Mouse (Mus musculus) gastrocnemius, postnatal 4 days (tissue): ENCODE results near the gene Pip5kl1. TPM values are rescaled to one million over a fixed set of nuclear protein-coding genes. Genes with fewer than 3 reads are reported as not detected.

Experiments
- DNase-seq, 2 experiments: peaks; one replicate each; pipeline ENCODE4 v3.0.0; 2021 to 2022; ENCODE audit warnings: low spot score in 2 of 2, mixed read lengths in 2 of 2
- total RNA-seq, 2 experiments: library from RNA; stranded (reverse); gene quantifications; 2 replicates each; pipeline ENCODE4 v1.2.3; 2021

The Pip5kl1 gene
- total RNA-seq, 2 experiments from 2014 or later, result not detected

DNA sequence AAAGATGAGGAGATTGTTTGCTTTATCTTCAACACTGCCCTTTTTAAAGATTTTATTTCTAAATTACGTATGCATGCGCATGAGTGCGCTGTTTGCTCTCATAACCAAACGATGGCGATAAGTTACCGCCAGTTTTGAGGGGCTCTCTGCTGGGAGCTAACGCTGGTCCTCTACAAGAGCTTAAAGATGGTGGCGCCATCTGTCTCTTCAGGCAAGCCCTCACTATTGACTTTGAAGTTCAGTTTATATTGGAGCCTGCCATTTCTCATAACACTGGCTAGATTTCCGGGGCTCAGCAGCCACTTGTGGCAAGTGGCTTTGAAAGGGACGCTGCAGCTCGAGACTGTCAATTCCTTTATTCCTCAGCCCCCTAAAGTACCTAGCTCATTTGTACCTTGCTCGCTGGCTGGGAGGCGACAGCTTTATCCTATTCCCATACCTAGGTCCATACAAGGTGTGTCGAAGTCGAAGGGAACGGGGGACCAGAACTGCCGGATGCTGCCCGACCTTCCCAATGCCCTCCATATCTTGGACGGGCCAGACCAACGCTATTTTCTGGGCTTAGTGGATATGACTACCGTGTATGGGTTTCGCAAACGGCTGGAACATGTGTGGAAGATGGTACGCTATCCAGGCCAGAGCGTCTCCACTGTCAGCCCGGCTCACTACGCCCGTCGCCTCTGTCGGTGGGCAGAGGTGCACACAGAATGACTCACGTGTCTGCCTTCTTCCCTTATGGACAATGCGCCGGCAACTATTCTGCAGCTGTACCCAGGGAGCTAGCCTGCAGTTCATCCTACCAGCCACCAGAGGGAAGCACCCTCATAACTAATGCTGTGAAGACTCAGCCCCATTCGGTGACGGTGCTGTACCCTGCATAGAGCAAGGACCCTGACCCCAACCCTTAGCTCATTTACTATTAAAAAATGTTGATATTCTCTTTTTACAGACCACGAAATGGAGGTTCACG, 8.5 kb downstream of the Pip5kl1 start:
- peak; percentile 62 to 76 for DNase-seq

- no peak for DNase-seq
Observed at GRCm38 (mm10) chr2:32585149-32585714, 10.6 kb downstream of the Pip5kl1 start.

DNA sequence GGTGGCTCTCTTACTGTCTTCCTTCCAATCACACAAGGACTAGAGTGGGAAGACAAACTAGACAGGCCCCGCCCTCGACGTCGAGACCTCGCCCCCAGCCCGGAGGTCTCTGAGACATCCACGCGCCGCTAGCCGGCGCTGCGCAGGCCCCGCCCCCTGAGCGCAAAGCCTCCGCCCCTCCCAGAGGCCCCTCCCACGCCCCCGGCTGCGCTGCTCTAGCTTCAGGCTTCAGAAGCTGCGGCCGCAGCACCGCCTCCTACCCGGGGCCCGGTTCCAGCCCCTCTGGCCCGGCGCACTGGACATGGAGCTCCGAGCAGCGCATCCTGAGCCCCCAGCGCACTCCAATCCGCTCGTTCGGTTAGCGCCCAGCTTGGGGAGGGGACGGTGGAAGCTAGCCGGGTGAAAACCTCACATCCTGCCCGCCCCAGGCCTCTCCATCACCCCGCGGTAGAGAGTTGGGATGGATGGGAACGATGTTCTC, 12.3 kb downstream of the Pip5kl1 start, which contains the start of gene St6galnac4:
Gene St6galnac4 (plus strand): TSS at position 225 of the 481 bp plus-strand sequence.
- DNase-seq, result peak; percentile 93 to 94

DNA sequence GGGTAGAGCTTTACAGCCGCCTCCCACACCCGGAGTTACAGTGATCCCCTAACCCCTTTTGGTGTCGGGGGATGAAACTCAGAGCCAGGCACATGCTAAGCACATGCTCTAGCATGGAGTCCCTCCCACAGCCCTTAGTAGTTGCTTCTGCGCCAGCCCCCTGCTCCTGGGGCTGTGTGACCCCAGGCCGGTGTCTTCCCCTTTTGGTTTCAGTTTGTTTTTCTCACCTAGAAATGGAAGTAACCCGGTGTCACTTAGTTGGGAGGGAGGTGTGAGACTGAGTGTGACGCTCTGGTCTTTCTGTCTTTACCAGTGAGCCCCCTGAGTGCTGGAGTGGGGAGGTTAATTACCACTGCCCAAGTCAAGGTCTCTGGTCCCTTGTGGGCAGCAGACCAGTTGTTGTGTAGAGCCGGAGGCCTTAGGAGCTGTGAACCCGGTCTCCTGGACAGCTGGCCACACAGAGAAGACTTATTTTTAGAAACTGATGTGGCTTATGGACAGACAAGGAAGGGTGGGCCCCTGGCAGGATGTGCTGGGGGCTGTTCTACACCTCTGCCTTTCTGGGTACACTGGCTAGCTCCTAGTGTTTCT, 13.2 kb downstream of the Pip5kl1 start:
- DNase-seq, result peak in 1 of 2 experiments; percentile 30

DNA sequence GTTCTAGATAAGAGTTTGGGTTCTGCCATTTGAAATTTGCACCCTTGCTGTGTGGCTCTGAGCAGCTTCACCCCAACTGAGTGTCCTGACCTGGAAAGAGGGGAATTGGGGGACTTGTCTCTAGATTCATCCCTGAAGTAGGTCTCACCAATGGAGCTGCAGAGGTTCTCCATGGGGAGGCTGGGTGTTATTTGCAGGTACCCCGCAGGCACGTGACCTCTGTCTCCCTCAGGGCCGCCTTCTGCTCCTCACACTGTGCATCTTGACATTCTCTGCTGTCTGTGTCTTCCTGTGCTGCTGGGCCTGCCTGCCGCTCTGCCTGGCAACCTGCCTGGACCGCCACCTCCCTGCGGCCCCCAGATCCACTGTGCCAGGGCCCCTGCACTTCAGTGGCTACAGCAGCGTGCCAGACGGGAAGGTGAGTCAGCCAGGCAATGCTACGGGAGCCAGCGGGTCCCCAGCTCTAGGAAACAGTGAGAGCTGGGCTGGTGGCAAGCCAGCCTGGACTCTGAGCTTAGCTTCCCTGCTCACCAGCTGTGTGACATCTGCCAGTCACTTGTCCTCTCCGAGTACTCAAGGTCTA, 14.7 kb downstream of the Pip5kl1 start:
- peak in 1 of 2 experiments; percentile 32 for DNase-seq

DNA sequence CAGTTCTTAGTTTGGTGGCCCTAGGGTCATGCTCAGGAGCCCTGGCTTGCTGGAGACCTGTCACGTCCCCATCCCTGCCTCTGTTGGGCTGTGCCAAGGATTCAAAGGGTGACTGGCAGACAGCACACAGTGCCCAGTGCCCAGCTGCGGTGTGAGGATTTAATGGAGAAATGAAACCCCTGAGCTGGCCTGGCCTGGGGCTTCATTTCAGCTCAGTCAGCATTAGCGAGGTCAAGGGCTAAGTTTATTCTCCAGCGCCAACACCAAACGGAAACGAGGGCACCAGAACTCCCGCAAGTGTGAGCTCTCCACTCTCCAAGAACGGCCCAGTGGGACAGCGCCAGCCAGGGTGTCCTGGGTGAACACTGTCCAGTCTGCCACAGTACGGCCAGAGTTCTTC, 15.6 kb downstream of the Pip5kl1 start:
- DNase-seq, result peak in 1 of 2 experiments; percentile 28

DNA sequence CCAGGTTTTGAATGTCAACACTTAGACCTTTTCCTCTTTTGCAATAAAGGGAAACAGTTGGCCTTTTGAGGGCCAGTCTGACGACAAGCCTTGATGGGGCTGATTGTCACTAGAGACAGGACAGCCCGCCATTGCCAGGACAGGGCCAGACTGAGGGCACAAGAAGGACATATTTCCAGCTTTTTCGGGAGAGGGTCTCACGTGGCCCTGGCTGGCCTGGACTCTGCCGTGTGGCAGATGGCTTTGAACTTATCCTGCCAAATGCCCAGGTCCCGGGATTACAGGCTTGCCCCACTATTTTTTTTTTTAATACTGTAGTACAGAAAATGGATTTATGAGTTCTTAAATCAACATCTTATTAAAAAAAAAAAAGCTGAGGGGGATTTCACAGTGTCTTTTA, 16.7 kb downstream of the Pip5kl1 start:
- no peak for DNase-seq

GRCm38 (mm10) chr2:32596725-32597124, 22.1 kb downstream of the Pip5kl1 start:
- DNase-seq, result peak in 1 of 2 experiments; percentile 35

DNA sequence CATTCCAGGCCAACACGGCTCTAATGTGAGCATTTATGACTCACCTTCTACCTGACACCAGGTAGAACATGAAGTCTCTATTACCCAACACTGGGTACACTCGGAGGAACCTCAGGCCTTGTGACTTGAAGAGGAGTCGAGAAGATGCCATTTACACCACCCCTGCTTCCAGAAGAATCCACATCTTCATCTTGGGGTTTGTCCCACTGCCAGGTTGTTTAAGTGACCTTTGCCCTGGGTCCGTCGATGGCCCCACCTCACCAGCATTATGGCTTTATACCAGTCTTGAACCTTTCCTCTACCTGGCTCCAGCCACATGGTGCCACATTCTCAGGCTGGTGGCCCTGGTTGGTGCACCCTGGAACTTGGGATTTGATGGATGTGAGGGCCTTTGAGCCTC, 22.7 kb downstream of the Pip5kl1 start:
- DNase-seq, result no peak

DNA sequence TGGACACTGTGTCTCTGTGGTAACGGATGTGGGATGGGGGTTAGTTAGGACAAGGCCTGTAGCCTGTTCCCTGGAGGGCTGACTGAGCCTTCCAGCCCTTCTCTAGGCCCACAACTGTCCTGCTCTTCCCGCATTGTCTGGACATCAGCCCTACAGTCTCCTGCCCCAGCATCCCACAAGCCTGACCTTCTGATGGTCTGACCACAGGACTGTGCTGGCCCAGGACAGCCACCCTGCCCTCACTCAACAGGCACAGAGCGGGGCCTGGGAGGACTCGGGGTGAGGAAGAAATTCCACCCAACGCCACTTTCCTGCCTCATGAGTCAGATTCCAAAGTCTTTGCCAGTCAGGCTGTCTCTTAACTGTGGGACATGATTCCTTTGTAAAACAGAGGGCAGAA, 23.1 kb downstream of the Pip5kl1 start:
- DNase-seq, result no peak

- no peak for DNase-seq
Observed at GRCm38 (mm10) chr2:32598506-32598905, 23.9 kb downstream of the Pip5kl1 start.

DNA sequence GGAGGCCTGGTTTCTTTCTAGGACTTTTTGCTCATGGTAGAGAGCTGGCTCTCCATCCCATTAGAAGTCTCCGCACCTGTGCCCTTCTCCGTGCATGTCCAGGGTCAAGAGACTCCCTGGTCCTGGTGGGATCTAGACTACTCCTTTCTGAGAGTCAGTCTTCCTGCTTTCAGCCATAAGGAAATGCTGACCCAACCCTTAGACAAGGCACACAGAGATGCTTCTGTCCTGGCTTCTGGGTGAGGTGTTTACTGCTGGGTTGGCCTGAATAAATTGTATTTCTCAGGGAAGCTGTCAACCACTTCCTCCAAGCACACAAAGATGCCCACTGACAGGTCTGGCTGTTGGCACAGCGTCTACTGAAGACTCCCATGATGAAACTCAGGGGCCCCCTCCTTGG, 24.8 kb downstream of the Pip5kl1 start, which contains the start of gene St6galnac6:
Gene St6galnac6 (plus strand): TSS at position 301 of the 400 bp plus-strand sequence.
- DNase-seq, result no peak

DNA sequence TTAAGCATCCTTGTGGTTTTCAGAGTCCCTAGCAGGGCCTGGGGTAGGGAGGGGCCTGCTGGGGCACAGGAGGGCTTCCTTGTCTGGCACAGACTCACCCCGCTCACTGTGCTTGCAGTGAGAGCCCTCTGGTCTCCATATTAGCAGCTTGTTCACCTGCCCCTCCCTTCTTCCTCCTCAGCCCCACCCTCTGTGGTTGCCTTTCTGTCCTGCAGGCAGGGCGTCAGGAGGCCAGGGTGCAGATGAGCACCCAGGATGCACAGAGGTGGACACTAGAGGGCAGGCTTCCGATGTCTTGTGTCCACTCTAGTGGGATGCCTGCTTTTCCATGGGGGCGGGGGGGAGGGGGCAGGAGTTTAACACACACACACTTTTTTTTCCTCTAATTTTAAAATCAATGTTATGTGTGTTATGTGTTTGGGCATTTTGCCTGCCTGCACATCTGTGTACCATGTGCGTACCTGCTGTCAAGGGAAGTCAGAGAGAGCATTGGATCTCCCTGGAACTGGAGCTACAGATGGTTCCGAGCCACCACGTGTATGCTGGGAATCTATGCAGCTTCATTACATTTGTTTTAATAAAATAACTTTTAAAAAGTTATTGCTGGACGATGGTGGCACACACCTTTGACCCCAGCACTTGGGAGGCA, 26.9 kb downstream of the Pip5kl1 start:
- DNase-seq, result peak in 1 of 2 experiments; percentile 36

- peak; percentile 82 to 88 for DNase-seq
Observed at GRCm38 (mm10) chr2:32602600-32603054, 28.0 kb downstream of the Pip5kl1 start.

DNA sequence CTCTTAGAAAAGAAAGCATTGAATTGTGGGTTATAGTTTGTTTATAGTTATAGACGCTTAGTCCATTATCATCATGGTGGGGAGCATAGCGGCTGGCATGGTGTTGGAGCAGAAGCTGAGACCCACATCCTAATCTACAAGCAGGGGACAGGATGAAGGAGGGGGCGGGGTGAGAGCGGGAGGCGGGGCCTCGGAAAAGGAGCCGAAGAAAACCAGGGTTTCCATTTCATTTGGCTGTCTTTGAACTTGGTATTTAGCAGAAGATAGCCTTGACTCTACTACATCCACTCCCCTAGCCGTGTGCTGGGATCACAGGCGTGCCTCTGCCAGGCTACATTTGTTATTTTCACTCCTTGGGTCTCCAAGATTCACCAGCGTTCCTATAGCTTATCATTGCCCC, 30.0 kb downstream of the Pip5kl1 start:
- DNase-seq, result no peak

DNA sequence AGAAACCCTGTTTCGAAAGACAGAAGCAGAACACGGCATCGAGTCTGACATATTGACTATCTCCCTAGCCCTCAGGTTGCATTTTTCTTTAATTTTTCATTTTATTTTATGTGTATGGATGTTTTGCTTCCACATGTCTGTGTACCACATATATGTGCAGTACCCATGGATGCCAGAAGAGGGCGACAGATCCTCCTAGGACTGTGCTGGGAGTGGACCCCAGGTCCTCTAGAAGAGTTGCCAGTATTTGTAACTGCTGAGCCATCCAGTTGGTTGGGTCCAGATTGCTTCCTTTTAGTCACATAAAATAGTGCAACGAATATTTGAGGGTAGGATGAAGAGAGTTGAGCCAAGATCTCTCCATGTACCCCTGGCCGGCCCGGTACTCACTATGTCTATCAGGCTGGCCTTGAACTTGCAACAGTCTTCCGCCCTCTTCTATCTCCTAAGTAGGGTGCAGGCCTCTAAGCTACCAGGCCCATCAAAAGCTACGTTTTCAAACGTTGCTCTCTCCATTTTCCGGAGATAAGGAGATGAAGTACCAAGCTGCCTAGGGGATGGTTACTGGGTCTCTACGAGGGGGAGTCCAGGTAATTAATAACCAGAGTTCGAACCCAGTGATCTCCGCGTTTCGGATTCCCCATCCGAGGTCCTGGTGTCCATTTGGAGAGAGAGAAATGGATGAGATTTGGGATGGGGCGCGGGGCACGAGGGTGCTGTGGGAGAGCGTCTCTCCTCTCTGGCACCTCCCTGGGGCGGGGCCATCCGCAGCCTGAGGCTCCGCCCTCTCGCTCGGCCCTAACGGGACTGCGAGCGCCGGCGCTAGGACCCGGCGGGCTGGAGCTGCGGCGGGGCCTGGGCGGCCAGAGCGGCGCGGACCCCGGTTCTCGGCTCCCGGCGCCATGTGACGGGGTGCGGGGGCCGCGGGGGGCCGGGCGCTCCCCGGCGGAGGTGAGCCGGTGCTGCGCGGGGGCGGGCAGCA, 31.9 kb downstream of the Pip5kl1 start:
- peak; percentile 84 to 88 for DNase-seq

DNA sequence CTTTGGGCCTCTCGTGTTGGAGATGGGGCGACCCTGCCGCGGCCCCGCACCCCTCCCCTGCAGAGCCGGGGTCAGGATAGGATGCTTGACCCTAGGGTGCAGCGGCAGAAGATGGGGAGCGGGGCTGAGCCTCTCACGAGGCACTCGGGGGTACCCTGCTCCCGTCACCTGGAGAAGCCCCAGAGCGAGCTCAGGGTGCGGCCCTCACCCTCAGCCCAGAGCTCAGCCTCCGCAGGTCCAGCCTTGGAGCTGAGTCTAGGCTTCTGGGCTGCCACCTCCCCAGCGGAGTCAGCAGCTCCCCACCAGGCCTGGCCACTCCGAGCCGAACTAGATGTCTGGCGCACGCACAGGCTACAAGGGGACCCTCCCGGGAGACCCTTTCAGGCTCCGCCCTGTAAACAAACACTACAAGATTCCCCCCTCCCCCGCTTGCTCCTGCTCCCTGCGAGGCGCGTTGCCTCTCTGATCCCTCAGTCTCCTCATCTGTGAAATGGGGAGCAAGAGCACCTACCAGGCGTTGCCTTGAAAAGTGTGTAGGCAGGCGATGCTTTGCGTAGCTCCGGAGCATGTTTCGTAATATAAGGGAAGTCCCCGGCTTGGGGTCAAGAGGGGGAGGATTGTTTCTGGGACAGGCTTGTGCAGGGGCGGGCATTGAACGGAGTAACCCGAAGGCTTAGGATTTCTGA, 32.8 kb downstream of the Pip5kl1 start:
- peak in 1 of 2 experiments; percentile 57 for DNase-seq

- DNase-seq, result peak; percentile 50 to 63
Observed at GRCm38 (mm10) chr2:32608141-32608777, 33.7 kb downstream of the Pip5kl1 start.
